Mouse (Mus musculus): ENCODE measurements around the gene Ikzf3.

Gene Ikzf3

GRCm38 (mm10) chr11:98445238-98445637 lies 100.6 kb downstream of the Ikzf3 start:
- DNase-seq = no peak

GRCm38 (mm10) chr11:98443688-98444087 lies 102.1 kb downstream of the Ikzf3 start:
- DNase-seq = no peak

GRCm38 (mm10) chr11:98438331-98439158 lies 107.3 kb downstream of the Ikzf3 start, which contains the start of gene Mien1:
Mien1 (minus strand) TSS chr11:98438991.
- DNase-seq = peak; percentile 92 to 99

- no peak for DNase-seq
Observed at GRCm38 (mm10) chr11:98437441-98437840, 108.4 kb downstream of the Ikzf3 start.

GRCm38 (mm10) chr11:98435723-98436122 lies 110.1 kb downstream of the Ikzf3 start:
- no peak for DNase-seq

GRCm38 (mm10) chr11:98431743-98432502 lies 113.9 kb downstream of the Ikzf3 start:
- no peak for DNase-seq

GRCm38 (mm10) chr11:98428436-98428835 lies 117.4 kb downstream of the Ikzf3 start:
- DNase-seq = no peak

GRCm38 (mm10) chr11:98426592-98426991 lies 119.2 kb downstream of the Ikzf3 start:
- no peak for DNase-seq

- no peak for DNase-seq
Observed at GRCm38 (mm10) chr11:98418939-98419547, 126.8 kb downstream of the Ikzf3 start.

- DNase-seq = no peak
Observed at GRCm38 (mm10) chr11:98418273-98418672, 127.6 kb downstream of the Ikzf3 start.

- DNase-seq = no peak
Observed at GRCm38 (mm10) chr11:98417074-98417473, 128.8 kb downstream of the Ikzf3 start.
